Mouse (Mus musculus): ENCODE data around the gene Ghr.

Ghr gene

GRCm38 (mm10) chr15:3271216-3271615 lies 312.1 kb downstream of the Ghr start:
- in situ Hi-C loops (cut with MboI; ENCODE audit: low pct_unique_long_range_greater_than_20kb in 1 of 2, low sequenced_read_pairs in 2 of 2, unreplicated experiment in 1 of 2) = no loop called here

- in situ Hi-C loops (cut with MboI; ENCODE audit: low pct_unique_long_range_greater_than_20kb in 1 of 2, low sequenced_read_pairs in 2 of 2, unreplicated experiment in 1 of 2) = no loop called here
These were observed 312.6 kb downstream of the Ghr start for GRCm38 (mm10) chr15:3270646-3271077.

- in situ Hi-C loops (cut with MboI; ENCODE audit: low pct_unique_long_range_greater_than_20kb in 1 of 2, low sequenced_read_pairs in 2 of 2, unreplicated experiment in 1 of 2) = no loop called here
These were observed 313.2 kb downstream of the Ghr start for GRCm38 (mm10) chr15:3269996-3270645.

GRCm38 (mm10) chr15:3269496-3269895 lies 313.8 kb downstream of the Ghr start:
- in situ Hi-C loops (cut with MboI; ENCODE audit: low pct_unique_long_range_greater_than_20kb in 1 of 2, low sequenced_read_pairs in 2 of 2, unreplicated experiment in 1 of 2) = no loop called here

- in situ Hi-C loops (cut with MboI; ENCODE audit: low pct_unique_long_range_greater_than_20kb in 1 of 2, low sequenced_read_pairs in 2 of 2, unreplicated experiment in 1 of 2) = no loop called here
These were observed 315.0 kb downstream of the Ghr start, which contains the start of gene Selenop for GRCm38 (mm10) chr15:3268247-3268646. TSS of gene Selenop (plus strand) at chr15:3268547.
